Mouse (Mus musculus) ES-Bruce4 (cell line): ENCODE results near the gene Ctbp1. TPM values are rescaled to one million over a fixed set of nuclear protein-coding genes. Genes with fewer than 3 reads are reported as not detected.

Experiments used
- H3K27ac ChIP-seq: 2 replicates; pipeline ENCODE4 v1.5.1; 2012; ENCODE audit warnings: low read length, inconsistent platforms; ENCODE audit not compliant: insufficient read depth
- H3K27me3 ChIP-seq: 2 replicates; pipeline ENCODE4 v1.6.1; 2012; ENCODE audit warnings: mild to moderate bottlenecking, low read length, inconsistent platforms; ENCODE audit not compliant: control insufficient read depth, poor library complexity, insufficient read depth, severe bottlenecking
- H3K36me3 ChIP-seq: 2 replicates; pipeline ENCODE4 v1.6.1; 2012; ENCODE audit warnings: inconsistent platforms, mild to moderate bottlenecking, low read length, moderate library complexity; ENCODE audit not compliant: control insufficient read depth, poor library complexity, insufficient read depth, severe bottlenecking
- H3K4me1 ChIP-seq: one replicate; pipeline ENCODE4 v1.8.1; 2011; ENCODE audit warnings: low read length; ENCODE audit not compliant: control insufficient read depth, insufficient read depth
- H3K4me3 ChIP-seq: 2 replicates; pipeline ENCODE4 v1.5.1; 2011; ENCODE audit warnings: low read depth, mild to moderate bottlenecking, low read length
- H3K9ac ChIP-seq: 2 replicates; pipeline ENCODE4 v1.6.1; 2012; ENCODE audit warnings: low read depth, mild to moderate bottlenecking, inconsistent platforms; ENCODE audit not compliant: poor library complexity, severe bottlenecking
- H3K9me3 ChIP-seq: replicated peaks from 2 replicates; pipeline ENCODE4 v1.6.1; 2012; ENCODE audit warnings: mild to moderate bottlenecking, low read length, inconsistent platforms; ENCODE audit not compliant: control insufficient read depth, poor library complexity, insufficient read depth, severe bottlenecking
- CTCF ChIP-seq: IDR thresholded peaks from one replicate; pipeline ENCODE4 v1.8.1; 2011; ENCODE audit warnings: low read depth, low read length
- EP300 ChIP-seq: IDR thresholded peaks from 2 replicates; pipeline ENCODE4 v1.6.1; 2011; ENCODE audit warnings: low read depth, low read length; ENCODE audit not compliant: insufficient read depth
- POLR2A ChIP-seq: IDR thresholded peaks from one replicate; pipeline ENCODE4 v1.8.1; 2011; ENCODE audit warnings: low read length; ENCODE audit not compliant: insufficient read depth
- polyA plus RNA-seq: library from polyadenylated mRNA; stranded (reverse); fragments of >200 nt; gene quantifications from 2 replicates; pipeline ENCODE4 v1.2.4, GENCODE M21; 2011; ENCODE audit warnings: low read depth; ENCODE audit not compliant: missing spikeins, insufficient read depth, insufficient read length

Gene Ctbp1
- polyA plus RNA-seq, 1 experiment = 68.5 TPM

DNA sequence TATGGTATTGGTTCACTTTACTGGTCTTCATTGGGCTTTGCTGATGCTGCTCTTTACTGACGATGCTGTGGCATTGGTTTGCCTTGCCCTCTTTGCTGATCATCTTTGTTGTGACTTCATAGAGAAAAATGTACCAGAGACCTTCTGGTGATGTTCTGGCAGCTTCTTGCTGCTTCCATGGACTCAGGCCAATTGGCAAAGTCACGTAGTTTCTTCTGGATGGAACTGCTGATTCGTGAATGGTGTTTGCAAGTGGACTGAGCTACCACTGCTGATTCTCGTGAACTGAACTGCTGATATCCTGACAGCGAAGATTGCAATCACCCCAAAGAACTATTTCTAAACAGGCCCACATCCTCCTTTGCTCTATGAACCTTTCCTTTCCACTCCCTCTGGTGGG is 20.4 kb downstream of the Ctbp1 start:
- H3K4me3 ChIP-seq = no peak overlapping the region
- no peak overlapping the region for H3K9ac ChIP-seq
- H3K27me3 ChIP-seq = no peaks in the 10 kb centered on the region
- H3K36me3 ChIP-seq = peaks cover 25% of the 10 kb centered on the region
- no peaks in the 10 kb centered on the region for H3K4me1 ChIP-seq
- H3K9me3 ChIP-seq = no peaks in the 10 kb centered on the region
- TF ChIP-seq EP300 (no peak), CTCF (no peak), POLR2A (no peak)
- H3K27ac ChIP-seq = no peak overlapping the region

DNA sequence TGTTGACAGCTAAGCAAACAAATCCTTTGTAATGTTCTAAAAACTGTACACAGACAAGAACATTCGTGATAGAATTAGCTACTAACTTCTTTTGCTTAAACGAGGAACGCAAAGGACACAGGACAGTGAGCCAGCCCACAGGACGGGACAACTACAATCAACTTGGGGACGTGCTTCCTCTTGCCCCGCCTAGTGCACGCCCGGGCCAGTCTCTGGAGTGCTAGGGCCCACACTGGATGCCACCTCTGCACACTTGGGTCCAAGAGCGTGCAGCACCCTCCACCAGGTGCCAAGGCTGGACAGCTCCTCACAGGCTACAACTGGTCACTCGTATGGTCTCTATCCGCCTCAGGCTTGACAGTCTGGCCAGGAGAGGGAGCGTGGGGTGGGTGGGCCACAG is 26.6 kb downstream of the Ctbp1 start:
- no peaks in the 10 kb centered on the region; the same call in 1 of the 2 replicates for H3K36me3 ChIP-seq
- H3K27me3 ChIP-seq = no peaks in the 10 kb centered on the region
- H3K4me3 ChIP-seq = no peak overlapping the region
- H3K27ac ChIP-seq = no peak overlapping the region
- TF ChIP-seq EP300 = no peak
- TF ChIP-seq CTCF = no peak
- TF ChIP-seq POLR2A = no peak
- no peak overlapping the region for H3K9ac ChIP-seq
- H3K4me1 ChIP-seq = no peaks in the 10 kb centered on the region
- H3K9me3 ChIP-seq = no peaks in the 10 kb centered on the region

GRCm38 (mm10) chr5:33247387-33247786 is 27.4 kb downstream of the Ctbp1 start:
- Histone ChIP-seq H3K9ac (no peak overlapping the region), H3K4me3 (no peak overlapping the region), H3K4me1 (no peaks in the 10 kb centered on the region), H3K27ac (no peak overlapping the region), H3K27me3 (no peaks in the 10 kb centered on the region), H3K36me3 (no peaks in the 10 kb centered on the region; the same call in 1 of the 2 replicates), H3K9me3 (no peaks in the 10 kb centered on the region)
- TF ChIP-seq EP300 (no peak), CTCF (peak; percentile 28)

DNA sequence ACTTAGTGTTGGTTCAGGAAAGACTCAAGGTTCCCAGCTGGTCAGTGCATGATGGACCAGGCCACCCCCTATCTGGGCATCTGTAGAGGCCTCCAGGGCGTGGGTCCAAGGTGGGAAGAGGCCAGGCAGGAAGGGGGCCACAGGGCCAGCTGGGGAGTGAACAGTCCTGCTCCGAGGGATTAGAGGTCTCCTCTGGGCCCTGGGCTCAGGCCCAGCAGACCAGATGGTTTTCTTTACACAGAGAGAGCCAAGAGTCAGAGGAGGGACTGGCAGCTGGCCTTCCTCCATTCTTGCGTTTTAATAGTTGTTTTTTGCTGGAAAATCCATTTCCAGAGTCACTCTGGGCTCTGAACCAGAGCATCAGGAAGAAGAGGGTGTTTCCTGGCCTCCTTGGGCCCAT is 29.1 kb downstream of the Ctbp1 start:
- no peaks in the 10 kb centered on the region; the same call in 1 of the 2 replicates for H3K36me3 ChIP-seq
- H3K9ac ChIP-seq = no peak overlapping the region
- H3K4me1 ChIP-seq = no peaks in the 10 kb centered on the region
- no peak overlapping the region for H3K4me3 ChIP-seq
- no peaks in the 10 kb centered on the region for H3K27me3 ChIP-seq
- no peak overlapping the region for H3K27ac ChIP-seq
- TF ChIP-seq CTCF = no peak
- TF ChIP-seq EP300 = no peak
- TF ChIP-seq POLR2A = no peak
- no peaks in the 10 kb centered on the region for H3K9me3 ChIP-seq

GRCm38 (mm10) chr5:33244377-33244920 is 30.3 kb downstream of the Ctbp1 start:
- Histone ChIP-seq H3K4me1 (no peaks in the 10 kb centered on the region), H3K36me3 (no peaks in the 10 kb centered on the region; the same call in 1 of the 2 replicates), H3K9ac (no peak overlapping the region), H3K27me3 (no peaks in the 10 kb centered on the region), H3K9me3 (no peaks in the 10 kb centered on the region), H3K27ac (no peak overlapping the region), H3K4me3 (no peak overlapping the region)
- TF ChIP-seq CTCF (no peak), EP300 (no peak), POLR2A (no peak)

- TF ChIP-seq POLR2A (no peak), EP300 (no peak), CTCF (no peak)
- Histone ChIP-seq H3K4me1 (no peaks in the 10 kb centered on the region), H3K36me3 (no peaks in the 10 kb centered on the region), H3K9ac (no peak overlapping the region), H3K27me3 (no peaks in the 10 kb centered on the region), H3K9me3 (no peaks in the 10 kb centered on the region), H3K4me3 (no peak overlapping the region), H3K27ac (no peak overlapping the region)
These were observed 34.9 kb downstream of the Ctbp1 start for GRCm38 (mm10) chr5:33239934-33240333.
